Mouse (Mus musculus): ENCODE data around the gene Stoml1.

Stoml1 gene

GRCm38 (mm10) chr9:58295345-58295744 is 42.4 kb downstream of the Stoml1 start:
- Histone ChIP-seq H3K36me3 (ENCODE audit: control insufficient read depth, insufficient read depth, low read length, poor library complexity, severe bottlenecking) (no peaks in the 10 kb centered on the region), H3K27me3 (ENCODE audit: control insufficient read depth, insufficient read depth, low read length, poor library complexity, severe bottlenecking) (no peaks in the 10 kb centered on the region)
- no peak for DNase-seq (ENCODE audit: low read depth, low spot score)

GRCm38 (mm10) chr9:58295766-58296361 is 42.9 kb downstream of the Stoml1 start:
- Histone ChIP-seq H3K27me3 (ENCODE audit: control insufficient read depth, insufficient read depth, low read length, poor library complexity, severe bottlenecking) (no peaks in the 10 kb centered on the region), H3K36me3 (ENCODE audit: control insufficient read depth, insufficient read depth, low read length, poor library complexity, severe bottlenecking) (no peaks in the 10 kb centered on the region)
- no peak for DNase-seq (ENCODE audit: low read depth, low spot score)

- no peak for DNase-seq (ENCODE audit: low read depth, low spot score)
- no peaks in the 10 kb centered on the region for H3K27me3 ChIP-seq (ENCODE audit: control insufficient read depth, insufficient read depth, low read length, poor library complexity, severe bottlenecking)
- no peaks in the 10 kb centered on the region for H3K36me3 ChIP-seq (ENCODE audit: control insufficient read depth, insufficient read depth, low read length, poor library complexity, severe bottlenecking)
These were observed 44.1 kb downstream of the Stoml1 start for GRCm38 (mm10) chr9:58297065-58297464.

- Histone ChIP-seq H3K27me3 (ENCODE audit: control insufficient read depth, insufficient read depth, low read length, poor library complexity, severe bottlenecking) (no peaks in the 10 kb centered on the region), H3K36me3 (ENCODE audit: control insufficient read depth, insufficient read depth, low read length, poor library complexity, severe bottlenecking) (no peaks in the 10 kb centered on the region)
- DNase-seq (ENCODE audit: low read depth, low spot score): no peak
These were observed 45.1 kb downstream of the Stoml1 start for GRCm38 (mm10) chr9:58297961-58298477.

- no peak for DNase-seq (ENCODE audit: low read depth, low spot score)
- Histone ChIP-seq H3K36me3 (ENCODE audit: control insufficient read depth, insufficient read depth, low read length, poor library complexity, severe bottlenecking) (no peaks in the 10 kb centered on the region), H3K27me3 (ENCODE audit: control insufficient read depth, insufficient read depth, low read length, poor library complexity, severe bottlenecking) (no peaks in the 10 kb centered on the region)
These were observed 46.4 kb downstream of the Stoml1 start for GRCm38 (mm10) chr9:58299356-58299799.

- no peak for DNase-seq (ENCODE audit: low read depth, low spot score)
- H3K36me3 ChIP-seq (ENCODE audit: control insufficient read depth, insufficient read depth, low read length, poor library complexity, severe bottlenecking): no peaks in the 10 kb centered on the region
- H3K27me3 ChIP-seq (ENCODE audit: control insufficient read depth, insufficient read depth, low read length, poor library complexity, severe bottlenecking): no peaks in the 10 kb centered on the region
These were observed 50.2 kb downstream of the Stoml1 start for GRCm38 (mm10) chr9:58303115-58303514.

GRCm38 (mm10) chr9:58303599-58304271 is 50.8 kb downstream of the Stoml1 start:
- no peaks in the 10 kb centered on the region for H3K36me3 ChIP-seq (ENCODE audit: control insufficient read depth, insufficient read depth, low read length, poor library complexity, severe bottlenecking)
- no peak for DNase-seq (ENCODE audit: low read depth, low spot score)

GRCm38 (mm10) chr9:58305686-58306085 is 52.7 kb downstream of the Stoml1 start:
- no peaks in the 10 kb centered on the region for H3K27me3 ChIP-seq (ENCODE audit: control insufficient read depth, insufficient read depth, low read length, poor library complexity, severe bottlenecking)
- no peaks in the 10 kb centered on the region for H3K36me3 ChIP-seq (ENCODE audit: control insufficient read depth, insufficient read depth, low read length, poor library complexity, severe bottlenecking)
- DNase-seq (ENCODE audit: low read depth, low spot score): no peak

More at GRCm38 (mm10) chr9:58303599-58304271, 50.8 kb downstream of the Stoml1 start:
- H3K27me3 ChIP-seq (ENCODE audit: control insufficient read depth, insufficient read depth, low read length, poor library complexity, severe bottlenecking): no peaks in the 10 kb centered on the region

GRCm38 (mm10) chr9:58308395-58308794 is 55.4 kb downstream of the Stoml1 start:
- DNase-seq (ENCODE audit: low read depth, low spot score): no peak

GRCm38 (mm10) chr9:58310043-58310660 is 57.2 kb downstream of the Stoml1 start:
- H3K36me3 ChIP-seq (ENCODE audit: control insufficient read depth, insufficient read depth, low read length, poor library complexity, severe bottlenecking): no peaks in the 10 kb centered on the region
- no peak for DNase-seq (ENCODE audit: low read depth, low spot score)
- H3K27me3 ChIP-seq (ENCODE audit: control insufficient read depth, insufficient read depth, low read length, poor library complexity, severe bottlenecking): no peaks in the 10 kb centered on the region

More at GRCm38 (mm10) chr9:58308395-58308794, 55.4 kb downstream of the Stoml1 start:
- no peaks in the 10 kb centered on the region for H3K36me3 ChIP-seq (ENCODE audit: control insufficient read depth, insufficient read depth, low read length, poor library complexity, severe bottlenecking)
- no peaks in the 10 kb centered on the region for H3K27me3 ChIP-seq (ENCODE audit: control insufficient read depth, insufficient read depth, low read length, poor library complexity, severe bottlenecking)

GRCm38 (mm10) chr9:58311191-58311910 is 58.4 kb downstream of the Stoml1 start:
- no peak for DNase-seq (ENCODE audit: low read depth, low spot score)
- no peaks in the 10 kb centered on the region for H3K36me3 ChIP-seq (ENCODE audit: control insufficient read depth, insufficient read depth, low read length, poor library complexity, severe bottlenecking)
- H3K27me3 ChIP-seq (ENCODE audit: control insufficient read depth, insufficient read depth, low read length, poor library complexity, severe bottlenecking): no peaks in the 10 kb centered on the region
